Mouse (Mus musculus): ENCODE data around the gene Upk3b.
A peak's percentile ranks its signal among the peaks of the same experiment; 100 is the strongest.
"Not testable (repeated sequence)": the region's sequence is repeated elsewhere in the genome, so short reads cannot be mapped to it uniquely, and the experiment has no call there.

The Upk3b gene

GRCm38 (mm10) chr5:136034868-136035267, 3.4 kb upstream of the Upk3b start:
- DNase-seq (ENCODE audit: low read depth), result no peak

DNA sequence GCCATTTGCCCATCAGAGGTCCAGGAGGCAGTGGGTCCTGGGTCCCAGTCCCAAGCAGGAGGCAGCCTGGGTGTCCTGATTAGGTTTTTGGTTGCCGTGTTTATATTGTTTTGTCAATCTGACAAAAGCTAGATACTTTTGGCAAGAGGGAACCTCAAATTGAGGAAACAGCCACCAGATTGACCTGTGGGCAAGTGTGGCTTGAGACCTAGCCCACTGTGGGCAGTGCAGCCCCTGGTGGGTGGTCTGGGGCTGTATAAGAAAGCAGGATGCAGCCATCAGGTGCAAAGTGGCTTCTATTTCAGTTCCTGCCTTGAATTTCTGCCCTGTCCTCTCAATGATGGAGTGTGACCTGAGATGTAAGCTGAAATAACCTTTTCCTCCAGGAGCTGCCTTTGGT, 3.0 kb upstream of the Upk3b start:
- no peak for DNase-seq (ENCODE audit: low read depth)

GRCm38 (mm10) chr5:136036667-136037066, 1.6 kb upstream of the Upk3b start:
- no peak for DNase-seq (ENCODE audit: low read depth)

- no peak for DNase-seq (ENCODE audit: low read depth)
These were observed 1.9 kb downstream of the Upk3b start for GRCm38 (mm10) chr5:136040210-136040609.

DNA sequence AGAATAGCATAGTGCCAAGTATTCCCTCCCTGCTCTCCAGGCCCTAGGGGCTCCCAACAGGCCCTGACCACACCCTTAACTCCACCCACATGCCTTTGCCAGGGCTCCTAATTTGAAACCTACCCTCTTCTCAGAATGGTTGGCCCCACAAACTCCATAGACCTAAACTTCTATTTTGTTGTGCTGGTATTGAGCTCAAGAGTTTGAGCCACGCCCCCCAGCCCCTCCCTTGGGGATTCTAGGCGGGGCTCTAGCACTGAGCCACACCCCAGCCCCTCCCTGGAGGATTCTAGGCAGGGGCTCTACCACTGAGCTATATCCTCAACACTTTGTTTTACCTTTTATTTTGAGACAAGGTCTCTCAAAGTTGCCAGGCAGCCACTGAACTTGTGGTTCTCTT, 3.0 kb downstream of the Upk3b start:
- no peak for DNase-seq (ENCODE audit: low read depth)

- no peak for DNase-seq (ENCODE audit: low read depth)
These were observed 3.4 kb downstream of the Upk3b start for GRCm38 (mm10) chr5:136041666-136042065.

- DNase-seq (ENCODE audit: low read depth), result no peak
These were observed 6.6 kb downstream of the Upk3b start for GRCm38 (mm10) chr5:136044865-136045264.

DNA sequence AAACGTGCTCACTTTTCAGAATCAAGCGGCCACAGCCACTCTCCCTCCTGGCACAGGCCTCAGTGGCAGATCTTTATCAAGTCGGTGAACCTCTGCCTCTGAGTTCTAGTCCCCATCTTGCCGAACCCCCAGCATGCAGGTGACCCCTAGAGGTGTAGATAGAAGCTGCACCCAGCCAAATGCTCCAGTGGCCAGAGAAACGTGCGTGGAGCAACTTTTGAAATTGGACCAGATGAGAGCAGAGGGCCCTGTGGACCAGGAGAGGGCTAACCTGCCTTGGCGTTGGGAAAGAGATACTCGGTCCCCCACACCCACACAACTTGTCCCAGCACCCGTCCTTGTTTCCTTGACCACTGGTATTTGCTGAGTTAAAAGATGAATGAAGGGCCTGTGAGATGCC, 7.1 kb downstream of the Upk3b start:
- DNase-seq (ENCODE audit: low read depth), result peak; percentile 16

GRCm38 (mm10) chr5:136045987-136046386, 7.7 kb downstream of the Upk3b start:
- DNase-seq (ENCODE audit: low read depth), result peak; percentile 79

GRCm38 (mm10) chr5:136048541-136048940, 10.2 kb downstream of the Upk3b start:
- not testable (repeated sequence) for DNase-seq (ENCODE audit: low read depth)

DNA sequence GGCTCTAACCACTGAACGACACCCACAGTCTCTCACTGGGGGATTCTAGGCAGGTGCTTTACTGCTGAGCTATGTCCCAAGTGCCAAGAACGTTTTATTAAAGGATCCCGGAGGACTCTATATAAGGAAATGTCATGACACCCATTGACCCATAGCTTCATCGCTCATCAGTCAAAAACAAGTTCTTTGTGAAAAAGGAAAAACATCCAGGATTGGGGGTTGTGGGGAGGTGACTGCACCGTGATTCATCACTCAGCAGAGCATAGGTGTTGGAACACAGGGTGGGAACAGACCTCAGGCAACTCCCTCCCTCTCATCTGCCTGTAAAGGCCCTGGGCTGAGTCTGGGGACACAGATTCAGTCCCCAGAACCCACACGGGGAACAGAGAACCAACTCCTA, 11.6 kb downstream of the Upk3b start:
- no peak for DNase-seq (ENCODE audit: low read depth)

GRCm38 (mm10) chr5:136051231-136052085, 13.2 kb downstream of the Upk3b start:
- DNase-seq (ENCODE audit: low read depth), result no peak

- no peak for DNase-seq (ENCODE audit: low read depth)
These were observed 14.8 kb downstream of the Upk3b start for GRCm38 (mm10) chr5:136052861-136053655.

DNA sequence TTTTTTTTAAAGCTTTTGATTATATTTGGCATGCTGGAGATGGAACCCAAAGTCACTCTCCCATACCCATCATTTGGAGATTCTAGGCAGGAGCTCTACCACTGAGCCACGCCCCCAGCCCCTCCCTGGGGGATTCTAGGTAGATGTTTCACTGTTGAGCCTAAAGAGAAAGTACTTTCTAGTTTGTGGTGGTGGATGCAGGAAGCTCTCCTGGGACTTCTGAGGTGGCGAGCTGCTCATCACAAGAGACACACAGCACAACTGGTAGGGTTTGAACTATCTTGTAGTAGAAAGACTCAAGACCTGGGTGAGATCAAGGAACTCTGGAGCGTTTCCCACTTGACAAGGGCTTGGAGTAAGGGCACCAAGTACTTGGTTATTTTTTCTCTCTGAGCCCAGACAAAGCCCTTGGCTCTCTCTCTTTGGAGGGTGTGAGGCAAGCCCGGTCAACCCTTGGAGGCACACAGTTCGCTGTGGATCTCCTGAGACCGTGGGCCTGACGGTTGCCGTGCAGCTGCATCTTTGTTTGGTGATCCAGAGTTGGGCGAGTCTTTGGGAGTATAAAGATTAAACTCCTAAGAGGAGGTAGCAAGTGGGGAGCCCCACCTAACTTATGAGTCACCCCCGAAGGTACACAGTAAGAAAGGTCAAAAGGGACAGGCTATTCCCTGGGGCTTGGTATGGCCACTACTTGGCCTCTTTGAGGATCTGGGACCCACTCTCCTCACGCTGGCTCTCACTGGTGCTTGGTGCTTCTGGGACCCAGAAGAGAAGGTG, 16.2 kb downstream of the Upk3b start, which contains the start of gene Upk3bl:
Gene Upk3bl (plus strand): TSS at position 192 of the 777 bp plus-strand sequence.
- no peak for DNase-seq (ENCODE audit: low read depth)

DNA sequence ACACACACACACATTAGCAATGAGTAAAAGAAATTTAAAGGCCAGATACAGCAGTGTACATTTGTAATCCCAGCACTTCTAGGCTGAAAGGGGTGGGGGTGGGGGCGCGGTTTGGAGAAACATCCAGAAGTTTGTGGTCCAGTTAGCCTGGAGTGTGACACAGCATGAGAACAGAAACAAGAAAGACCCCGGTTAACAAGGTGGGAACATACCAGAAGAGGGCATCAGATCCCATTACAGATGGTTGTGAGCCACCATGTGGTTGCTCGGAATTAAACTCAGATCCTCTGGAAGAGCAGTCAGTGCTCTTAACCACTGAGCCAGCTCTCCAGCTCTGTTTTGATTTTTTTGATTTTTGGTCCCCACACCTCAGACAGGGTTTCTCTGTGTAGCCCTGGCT, 17.8 kb downstream of the Upk3b start:
- no peak for DNase-seq (ENCODE audit: low read depth)

- no peak for DNase-seq (ENCODE audit: low read depth)
These were observed 18.8 kb downstream of the Upk3b start for GRCm38 (mm10) chr5:136057085-136057484.

DNA sequence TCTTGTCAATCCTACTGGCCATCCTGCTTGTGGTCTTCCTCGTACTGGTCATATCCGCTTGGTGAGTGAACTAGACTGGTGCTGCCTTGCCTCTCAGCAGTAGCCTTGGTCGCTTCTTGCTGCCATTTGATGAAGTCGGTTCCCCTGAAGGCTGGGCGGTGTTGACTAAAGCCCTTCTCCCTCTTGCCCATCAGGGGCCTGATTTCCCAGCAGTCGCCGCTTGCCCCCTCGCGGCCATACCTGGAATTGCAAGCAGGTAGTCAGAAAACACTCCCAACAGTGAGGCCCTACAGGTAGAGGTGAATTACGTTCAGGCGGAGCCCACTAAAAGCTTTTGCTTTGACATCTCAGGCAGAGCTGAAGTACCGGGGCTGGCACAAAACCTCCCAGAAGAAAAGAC, 23.3 kb downstream of the Upk3b start:
- DNase-seq (ENCODE audit: low read depth), result peak; percentile 56

- DNase-seq (ENCODE audit: low read depth), result no peak
These were observed 25.6 kb downstream of the Upk3b start for GRCm38 (mm10) chr5:136063920-136064319.

DNA sequence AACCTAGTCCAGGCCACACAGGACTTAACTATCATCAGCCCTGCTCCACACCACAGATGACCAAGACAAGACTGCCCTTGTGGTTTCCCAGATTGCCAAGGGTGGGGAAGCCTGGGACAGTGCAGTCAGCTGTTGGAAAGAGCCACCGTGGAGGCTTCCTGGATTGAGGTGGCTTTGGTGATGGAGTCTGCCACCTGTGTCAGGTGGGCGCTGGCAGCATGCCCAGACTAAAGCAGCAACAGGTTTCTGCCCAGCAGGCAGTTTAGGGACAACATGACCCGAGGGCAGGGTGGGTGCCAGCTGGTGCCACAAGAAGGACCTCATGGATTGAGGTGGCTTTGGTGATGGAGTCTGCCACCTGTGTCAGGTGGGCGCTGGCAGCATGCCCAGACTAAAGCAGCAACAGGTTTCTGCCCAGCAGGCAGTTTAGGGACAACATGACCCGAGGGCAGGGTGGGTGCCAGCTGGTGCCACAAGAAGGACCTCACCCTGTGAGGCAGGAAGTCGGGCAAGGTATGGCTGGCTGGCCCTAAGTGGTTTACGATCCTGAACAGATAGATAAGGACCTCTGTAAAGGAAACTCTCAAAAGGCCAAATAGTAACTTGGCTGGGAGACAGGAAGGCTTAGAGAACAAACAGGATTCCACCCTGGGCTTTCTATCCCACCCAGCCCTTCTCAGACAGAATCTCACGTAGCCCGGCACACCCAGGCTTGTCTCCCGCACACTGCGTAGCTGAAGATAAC, 28.3 kb downstream of the Upk3b start:
- not testable (repeated sequence) for DNase-seq (ENCODE audit: low read depth)

- no peak for DNase-seq (ENCODE audit: low read depth)
These were observed 31.1 kb downstream of the Upk3b start for GRCm38 (mm10) chr5:136069411-136069810.

DNA sequence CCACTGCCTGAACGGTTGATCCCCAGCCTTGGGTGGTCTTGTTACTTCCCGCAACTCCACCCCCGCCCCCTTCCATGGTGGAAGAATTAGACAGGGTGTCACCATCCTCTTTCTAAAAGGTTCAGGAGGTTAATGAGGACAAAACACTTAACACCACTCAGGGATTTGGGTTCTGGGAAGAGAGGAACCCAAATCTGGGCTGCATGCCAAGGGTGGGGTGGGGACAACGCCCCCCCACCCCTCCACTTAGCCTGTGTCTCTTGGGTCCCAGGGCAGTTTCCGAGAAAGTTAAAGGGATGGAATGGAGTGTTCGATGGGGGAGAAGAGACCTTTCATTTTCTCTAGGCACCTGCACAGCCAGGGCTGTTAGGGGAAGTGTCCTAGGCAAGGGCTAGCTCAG, 34.8 kb downstream of the Upk3b start:
- DNase-seq (ENCODE audit: low read depth), result no peak

- no peak for DNase-seq (ENCODE audit: low read depth)
These were observed 35.2 kb downstream of the Upk3b start for GRCm38 (mm10) chr5:136073526-136073925.

Data from c-Kit-positive CD71-negative TER-119-negative erythroid progenitor cells, embryonic 14.5 days (primary cell).